Mouse (Mus musculus) hindbrain, embryonic 15.5 days (tissue): ENCODE measurements around the gene Set. TPM values are rescaled to one million over a fixed set of nuclear protein-coding genes. Genes with fewer than 3 reads are reported as not detected.
"Not testable (repeated sequence)": the region's sequence is repeated elsewhere in the genome, so short reads cannot be mapped to it uniquely, and the experiment has no call there.

Experiments
- ATAC-seq: fragments of 200-750 bp; cut with Nextera tagmentation; 2 replicates; pipeline ENCODE4 v1.8.0; 2017; ENCODE audit warnings: low read depth, moderate number of reproducible peaks, moderate TSS enrichment; ENCODE audit not compliant: low FRiP score
- H3K27ac ChIP-seq: fragments of 300-500 bp; sonication (generic); replicated peaks from 2 replicates; pipeline ENCODE4 v1.5.1; 2015; ENCODE audit warnings: mild to moderate bottlenecking, inconsistent platforms
- H3K27me3 ChIP-seq: fragments of 300-500 bp; sonication (generic); 2 replicates; pipeline ENCODE4 v1.6.1; 2015; ENCODE audit warnings: control low read depth, inconsistent platforms
- H3K36me3 ChIP-seq: fragments of 300-500 bp; sonication (generic); 2 replicates; pipeline ENCODE4 v1.6.1; 2015; ENCODE audit warnings: control low read depth, inconsistent platforms
- H3K4me1 ChIP-seq: fragments of 300-500 bp; sonication (generic); replicated peaks from 2 replicates; pipeline ENCODE4 v1.6.1; 2015; ENCODE audit warnings: control low read depth, inconsistent platforms
- H3K4me2 ChIP-seq: fragments of 300-500 bp; sonication (generic); 2 replicates; pipeline ENCODE4 v1.6.1; 2015; ENCODE audit warnings: moderate library complexity, mild to moderate bottlenecking, inconsistent platforms
- H3K4me3 ChIP-seq: fragments of 300-500 bp; sonication (generic); 2 replicates; pipeline ENCODE4 v1.5.1; 2015; ENCODE audit warnings: mild to moderate bottlenecking, inconsistent platforms
- H3K9ac ChIP-seq: fragments of 300-500 bp; sonication (generic); 2 replicates; pipeline ENCODE4 v1.6.1; 2015; ENCODE audit warnings: inconsistent platforms
- H3K9me3 ChIP-seq: fragments of 300-500 bp; sonication (generic); 2 replicates; pipeline ENCODE4 v1.6.1; 2016; ENCODE audit warnings: control low read depth, inconsistent platforms
- WGBS: fragments of 180-500 bp; shearing (Covaris S2); methylation state at CpG from one replicate; pipeline ENCODE4 v1.1.7; 2015; 5-methylcytosine and 5-hydroxymethylcytosine counted together
- polyA plus RNA-seq: library from polyadenylated mRNA; unstranded; fragments of >200 nt; fragmentation: Nextera tagmentation; extraction: Ambion mirVana; gene quantifications from 2 replicates; pipeline ENCODE4 v1.2.1, GENCODE M21; 2015

The Set gene
- polyA plus RNA-seq, 1 experiment from 2014 or later = 315 TPM

GRCm38 (mm10) chr2:30044550-30044949 is 12.6 kb upstream of the Set start:
- no peak for ATAC-seq
- H3K27ac ChIP-seq = no peak overlapping the region
- 88% methylated on average over 5 of the region's 5 CpGs for WGBS

DNA sequence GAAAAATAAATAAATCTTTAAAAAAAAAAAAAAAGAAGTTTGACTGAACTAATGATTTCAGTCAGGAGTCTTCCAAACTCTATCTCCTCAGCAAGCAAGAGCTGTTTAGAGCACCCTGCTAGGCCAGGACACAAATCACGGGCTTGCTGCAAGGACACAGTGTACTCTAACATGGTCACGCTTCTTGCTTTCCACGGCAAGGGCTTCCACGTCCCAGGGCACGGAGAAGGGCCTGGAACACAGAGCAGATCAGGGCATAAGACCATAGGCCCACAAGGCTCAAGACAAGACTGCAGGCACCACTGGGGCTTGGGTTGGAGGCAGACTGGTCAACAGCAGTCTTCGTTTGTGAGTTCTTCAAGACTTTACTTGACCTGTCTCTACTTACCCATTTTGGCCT is 10.1 kb upstream of the Set start:
- H3K9ac ChIP-seq = no peak overlapping the region
- H3K27ac ChIP-seq = no peak overlapping the region
- no peak for ATAC-seq
- 0 out of 2 replicates have a peak, but pooled peaks cover 5% of the 10 kb centered on the region for H3K36me3 ChIP-seq
- H3K4me3 ChIP-seq = no peak overlapping the region
- no peaks in the 10 kb centered on the region for H3K9me3 ChIP-seq
- no peak overlapping the region for H3K4me2 ChIP-seq
- no peaks in the 10 kb centered on the region for H3K27me3 ChIP-seq
- WGBS = 94% methylated on average over 6 of the region's 6 CpGs
- peaks cover 18% of the 10 kb centered on the region for H3K4me1 ChIP-seq

More at GRCm38 (mm10) chr2:30044550-30044949, 12.6 kb upstream of the Set start:
- peaks cover 18% of the 10 kb centered on the region for H3K4me1 ChIP-seq
- H3K9ac ChIP-seq = no peak overlapping the region
- no peak overlapping the region for H3K4me2 ChIP-seq
- H3K9me3 ChIP-seq = no peaks in the 10 kb centered on the region
- 0 out of 2 replicates have a peak, but pooled peaks cover 5% of the 10 kb centered on the region for H3K36me3 ChIP-seq
- H3K4me3 ChIP-seq = no peak overlapping the region
- no peaks in the 10 kb centered on the region for H3K27me3 ChIP-seq

DNA sequence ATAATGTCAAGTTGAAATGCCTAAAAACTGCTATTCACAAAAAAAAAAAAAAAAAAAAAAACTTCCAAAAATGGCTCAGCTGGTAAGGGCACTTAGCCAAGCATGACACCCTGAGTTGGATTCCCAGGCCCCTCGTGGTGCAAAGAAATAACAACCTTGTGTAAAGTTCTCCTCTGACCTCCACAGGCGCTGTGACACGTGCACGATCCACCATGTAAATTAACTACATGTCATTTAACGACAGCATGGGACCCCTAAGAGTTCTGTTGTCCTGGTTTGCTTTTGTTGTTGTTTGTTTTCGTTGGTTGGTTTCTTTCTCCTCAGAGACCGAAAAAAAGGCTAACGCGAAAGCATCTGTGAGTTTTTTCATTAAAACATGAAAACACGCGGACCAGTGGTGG is 9.1 kb upstream of the Set start:
- H3K4me3 ChIP-seq = peak overlapping the region; percentile 79
- peak overlapping the region; percentile 58 for H3K4me2 ChIP-seq
- WGBS = 55% methylated on average over 11 of the region's 11 CpGs
- 0 out of 2 replicates have a peak, but pooled peaks cover 5% of the 10 kb centered on the region for H3K36me3 ChIP-seq
- H3K4me1 ChIP-seq = peaks cover 12% of the 10 kb centered on the region
- H3K9me3 ChIP-seq = no peaks in the 10 kb centered on the region
- peak overlapping the region; percentile 97 for H3K27ac ChIP-seq
- peak overlapping the region; percentile 76 for H3K9ac ChIP-seq
- H3K27me3 ChIP-seq = peaks cover 2% of the 10 kb centered on the region; the same call in 1 of the 2 replicates
- ATAC-seq = no peak

- Histone ChIP-seq H3K36me3 (0 out of 2 replicates have a peak, but pooled peaks cover 5% of the 10 kb centered on the region), H3K4me2 (peak within 1 kb of the TSS; percentile 58), H3K4me1 (peaks cover 12% of the 10 kb centered on the region), H3K4me3 (peak within 1 kb of the TSS; percentile 79), H3K27me3 (peaks cover 2% of the 10 kb centered on the region; the same call in 1 of the 2 replicates), H3K9me3 (no peaks in the 10 kb centered on the region), H3K27ac (peak within 1 kb of the TSS; percentile 97), H3K9ac (peak within 1 kb of the TSS; percentile 76)
- ATAC-seq = peak; percentile 96
- under 1% methylated on average over 53 of the region's 54 CpGs for WGBS
Measured at GRCm38 (mm10) chr2:30048699-30049388, 8.3 kb upstream of the Set start, which contains the start of gene Wdr34. Wdr34 (minus strand) TSS chr2:30048881.

DNA sequence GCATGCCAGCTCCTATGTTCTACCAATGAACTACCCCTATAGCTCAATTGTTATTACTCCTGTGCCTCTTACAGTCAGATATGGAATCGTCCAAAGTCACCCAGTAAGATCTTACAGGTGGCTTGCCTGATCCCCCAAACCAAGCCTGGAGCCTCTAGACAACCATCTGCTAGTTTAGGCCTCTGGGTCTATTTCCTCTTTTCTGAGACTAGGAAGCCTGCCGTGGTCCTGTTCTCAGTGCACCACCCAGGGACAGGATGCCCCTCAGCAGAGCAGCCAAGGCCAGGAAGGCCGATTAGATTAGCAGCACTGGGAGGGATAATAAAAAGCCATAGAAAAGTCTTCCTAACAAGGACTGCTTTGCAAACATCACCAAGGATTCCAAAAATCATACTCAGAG is 7.3 kb upstream of the Set start:
- ATAC-seq = no peak
- H3K9me3 ChIP-seq = no peaks in the 10 kb centered on the region
- H3K9ac ChIP-seq = no peak overlapping the region
- peaks cover 12% of the 10 kb centered on the region for H3K4me1 ChIP-seq
- 0 out of 2 replicates have a peak, but pooled peaks cover 5% of the 10 kb centered on the region for H3K36me3 ChIP-seq
- H3K27me3 ChIP-seq = peaks cover 2% of the 10 kb centered on the region; the same call in 1 of the 2 replicates
- WGBS = 92% methylated on average over 3 of the region's 3 CpGs
- no peak overlapping the region for H3K4me3 ChIP-seq
- H3K27ac ChIP-seq = no peak overlapping the region
- H3K4me2 ChIP-seq = no peak overlapping the region

DNA sequence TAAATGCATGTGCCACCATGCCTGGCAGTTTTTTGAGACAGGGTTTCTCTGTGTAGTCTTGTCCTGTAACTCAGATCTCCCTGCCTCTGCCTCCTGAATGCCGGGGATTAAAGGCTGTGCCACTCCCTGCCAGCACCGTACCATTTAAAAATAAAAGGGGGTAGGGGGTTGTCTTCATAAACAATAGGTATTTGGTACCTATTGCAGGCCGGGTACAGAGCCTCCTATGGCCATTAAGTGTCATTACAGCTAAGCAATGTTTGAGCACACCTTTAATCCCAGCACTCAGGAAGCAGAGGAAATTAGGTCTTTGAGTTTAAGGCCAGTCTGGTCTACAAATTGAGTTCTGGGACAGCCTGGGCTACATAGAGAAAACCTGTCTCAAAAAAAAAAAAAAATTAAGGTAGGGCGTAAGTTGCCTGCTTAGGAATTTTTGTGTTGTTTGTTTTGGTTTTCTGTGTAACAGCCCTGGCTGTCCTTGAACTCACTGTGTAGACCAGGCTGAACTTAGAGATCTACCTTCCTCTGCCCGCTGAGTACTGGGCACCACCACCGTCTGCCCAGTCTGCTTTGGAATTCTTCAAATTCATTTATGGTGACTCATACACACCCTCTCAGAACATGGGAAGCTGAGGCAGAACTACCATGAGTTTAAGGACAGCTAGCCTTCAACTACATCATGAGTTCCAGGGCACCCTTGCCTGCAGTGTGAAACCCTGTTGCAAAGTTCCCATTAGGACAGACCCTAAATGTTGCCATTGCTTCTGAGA is 5.0 kb upstream of the Set start:
- Histone ChIP-seq H3K36me3 (no peaks in the 10 kb centered on the region), H3K27ac (no peak overlapping the region), H3K9me3 (no peaks in the 10 kb centered on the region), H3K9ac (no peak overlapping the region), H3K4me3 (no peak overlapping the region), H3K4me2 (no peak overlapping the region), H3K27me3 (peaks cover 2% of the 10 kb centered on the region; the same call in 1 of the 2 replicates), H3K4me1 (peaks cover 11% of the 10 kb centered on the region)
- no peak for ATAC-seq
- WGBS = 50% methylated on average over 6 of the region's 6 CpGs

DNA sequence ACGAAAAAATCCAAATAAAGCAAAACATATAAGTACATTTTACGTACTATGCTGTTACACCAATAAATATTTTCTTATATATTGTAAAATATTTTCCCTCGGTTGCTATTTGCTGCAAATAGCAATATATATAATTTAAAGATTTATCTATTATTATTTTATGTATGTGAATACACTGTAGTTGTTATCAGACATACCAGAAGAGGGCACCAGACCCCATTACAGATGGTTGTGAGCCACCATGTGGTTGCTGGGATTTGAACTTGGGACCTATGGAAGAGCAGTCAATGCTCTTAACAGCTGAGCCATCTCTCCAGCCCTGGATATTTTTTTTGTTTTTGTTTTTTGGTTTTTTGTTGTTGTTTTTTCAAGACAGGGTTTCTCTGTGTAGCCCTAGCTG is 1.9 kb upstream of the Set start:
- not testable (repeated sequence) for H3K9me3 ChIP-seq, H3K36me3 ChIP-seq, H3K4me3 ChIP-seq, ATAC-seq, H3K4me2 ChIP-seq, H3K27me3 ChIP-seq, H3K9ac ChIP-seq, H3K4me1 ChIP-seq, H3K27ac ChIP-seq
- 95% methylated on average over 3 of the region's 3 CpGs for WGBS

DNA sequence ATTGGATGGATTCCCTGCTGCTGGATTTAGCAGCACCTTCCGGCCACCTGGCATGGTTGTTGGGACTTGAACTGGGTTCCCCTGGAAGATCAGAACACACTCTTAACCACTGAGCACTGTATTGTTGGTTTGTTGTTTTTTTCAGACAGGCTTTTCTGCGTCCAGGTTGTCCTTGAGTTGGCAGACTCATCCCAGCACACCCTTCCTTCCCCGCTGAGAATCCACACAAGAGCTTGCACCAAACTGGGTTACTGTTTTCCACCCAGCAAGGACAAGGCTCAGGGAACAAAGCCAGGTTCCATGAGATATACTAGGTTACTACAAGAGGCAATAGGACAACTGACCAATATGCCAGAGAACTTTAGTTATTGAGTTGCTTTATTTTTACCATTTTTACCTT is 442 bp upstream of the Set start:
- WGBS = 89% methylated on average over 3 of the region's 3 CpGs

GRCm38 (mm10) chr2:30058418-30058817 is 1.2 kb downstream of the Set start:
- Histone ChIP-seq H3K9me3 (no peaks in the 10 kb centered on the region), H3K4me1 (peaks cover 23% of the 10 kb centered on the region), H3K9ac (no peak overlapping the region), H3K27me3 (no peaks in the 10 kb centered on the region), H3K27ac (no peak overlapping the region), H3K36me3 (no peaks in the 10 kb centered on the region), H3K4me2 (no peak overlapping the region), H3K4me3 (no peak overlapping the region)
- no peak for ATAC-seq
- WGBS = 33% methylated on average over 5 of the region's 5 CpGs

More for the DNA sequence above, 442 bp upstream of the Set start:
- no peak for ATAC-seq
- Histone ChIP-seq H3K4me3 (no peak overlapping the region), H3K4me2 (no peak overlapping the region), H3K4me1 (peaks cover 7% of the 10 kb centered on the region), H3K27me3 (peaks cover 2% of the 10 kb centered on the region; the same call in 1 of the 2 replicates), H3K9me3 (no peaks in the 10 kb centered on the region), H3K27ac (no peak overlapping the region), H3K9ac (no peak overlapping the region), H3K36me3 (no peaks in the 10 kb centered on the region)

DNA sequence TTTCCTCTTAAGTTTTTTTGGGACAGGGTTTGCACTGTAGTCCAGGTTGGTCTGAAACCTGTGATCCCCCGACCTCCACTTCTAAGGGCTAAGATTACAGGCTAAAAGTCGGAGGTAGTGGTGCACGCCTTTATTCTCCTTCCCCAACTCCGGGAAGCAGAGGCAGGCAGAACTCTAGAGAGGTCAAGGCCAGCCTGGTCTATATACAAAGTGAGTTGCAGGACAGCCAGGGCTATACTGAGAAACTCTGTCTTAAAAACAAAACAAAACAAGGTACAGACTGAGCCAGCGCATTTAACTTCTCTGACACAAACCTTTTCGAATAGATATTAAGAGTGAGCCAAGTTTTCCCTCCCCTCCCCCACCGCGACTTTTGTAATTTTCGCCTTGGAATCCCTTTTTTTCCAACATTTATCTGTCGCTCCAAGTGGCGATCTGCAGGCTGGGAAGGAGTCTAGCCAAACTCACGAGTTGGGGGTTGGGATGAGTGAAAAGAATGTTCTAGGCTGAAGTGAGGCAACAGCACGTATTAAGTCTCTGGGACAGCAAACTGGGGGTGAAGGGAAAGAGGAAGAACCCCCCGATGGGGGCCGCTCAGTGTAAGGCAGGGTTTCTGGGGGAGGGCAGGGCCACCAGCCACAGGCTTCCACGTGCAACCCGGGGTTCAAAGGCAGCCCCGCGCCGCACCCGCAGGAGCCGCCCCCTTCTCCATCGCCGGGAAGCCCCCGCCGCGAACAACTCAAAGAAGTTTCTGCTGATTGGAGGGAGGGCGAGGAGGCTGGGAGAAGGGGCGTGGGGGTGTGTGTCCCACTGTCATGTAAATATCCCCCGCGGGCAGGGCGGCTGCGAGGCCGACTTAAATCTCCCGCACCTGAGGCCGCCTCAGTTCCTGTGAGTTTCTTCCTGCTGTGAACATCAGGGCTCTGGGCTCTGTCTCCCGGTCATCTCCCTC is 4.3 kb downstream of the Set start:
- Histone ChIP-seq H3K27ac (peak overlapping the region; percentile 81), H3K4me1 (peaks cover 35% of the 10 kb centered on the region), H3K4me2 (peak overlapping the region; percentile 94), H3K27me3 (no peaks in the 10 kb centered on the region), H3K9me3 (no peaks in the 10 kb centered on the region), H3K36me3 (no peaks in the 10 kb centered on the region), H3K4me3 (peak overlapping the region; percentile 52), H3K9ac (peak overlapping the region; percentile 58)
- no peak for ATAC-seq
- WGBS = 9% methylated on average over 34 of the region's 37 CpGs

DNA sequence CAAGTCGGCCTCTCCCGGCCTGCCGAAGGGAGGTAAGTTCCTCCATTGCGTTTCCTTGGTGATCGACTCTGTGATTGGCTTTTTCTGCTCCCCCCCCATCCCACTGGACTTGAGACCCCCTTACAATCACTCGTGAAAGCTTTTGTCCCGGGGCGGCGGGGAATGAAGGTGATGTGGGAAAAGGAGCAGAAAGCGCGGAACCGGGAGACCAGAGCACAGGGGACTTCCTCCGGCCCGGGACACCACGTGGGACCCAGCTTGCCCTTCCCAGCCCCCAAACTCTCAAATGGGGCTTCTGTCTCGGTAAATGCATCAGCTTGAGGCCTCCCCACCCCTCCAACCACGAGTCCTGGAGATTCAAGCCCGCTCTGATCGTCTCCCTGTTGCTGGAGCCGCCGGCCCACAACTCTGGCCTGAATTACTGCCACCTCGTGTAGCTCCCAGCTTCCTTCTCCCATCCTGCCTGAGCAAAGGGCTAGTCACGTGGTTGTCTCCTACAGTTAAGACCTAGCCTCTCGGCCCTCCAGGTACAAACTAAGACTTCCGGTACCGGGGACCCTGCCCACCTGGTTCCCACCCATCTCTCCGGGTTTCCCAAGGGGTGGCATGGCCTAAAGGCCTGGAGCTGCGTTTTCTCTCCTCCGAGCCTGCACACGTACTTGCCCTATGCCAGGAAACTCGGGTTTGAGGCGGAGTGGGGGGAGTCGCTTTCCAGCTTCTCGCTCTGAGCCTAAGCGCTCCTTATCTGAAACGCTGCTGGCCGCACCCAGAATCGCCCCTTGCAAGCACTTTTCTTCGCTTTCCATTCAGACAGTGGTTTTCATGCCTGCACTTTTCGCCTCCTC is 5.3 kb downstream of the Set start:
- no peaks in the 10 kb centered on the region for H3K36me3 ChIP-seq
- H3K4me2 ChIP-seq = peak overlapping the region; percentile 94
- peak overlapping the region; percentile 52 for H3K4me3 ChIP-seq
- ATAC-seq = peak; percentile 24; the same call in 1 of the 2 replicates
- no peaks in the 10 kb centered on the region for H3K9me3 ChIP-seq
- H3K27ac ChIP-seq = peak overlapping the region; percentile 81
- 1% methylated on average over 40 of the region's 40 CpGs for WGBS
- H3K4me1 ChIP-seq = peaks cover 35% of the 10 kb centered on the region
- H3K9ac ChIP-seq = peak overlapping the region; percentile 58
- H3K27me3 ChIP-seq = no peaks in the 10 kb centered on the region
